Mouse (Mus musculus) embryonic facial prominence, embryonic 14.5 days (tissue): Measurements from ENCODE around the gene Psmd8. TPM values are rescaled to one million over a fixed set of nuclear protein-coding genes. Genes with fewer than 3 reads are reported as not detected.

ENCODE experiments used
- ATAC-seq: fragments of 200-750 bp; cut with Nextera tagmentation; 2 replicates; pipeline ENCODE4 v1.8.0; 2017; ENCODE audit warnings: low read depth, moderate number of reproducible peaks, moderate TSS enrichment
- DNase-seq: peaks from one replicate; pipeline ENCODE4 v3.0.0-alpha.2; 2015; ENCODE audit warnings: low spot score
- H3K27ac ChIP-seq: fragments of 300-500 bp; sonication (generic); replicated peaks from 2 replicates; pipeline ENCODE4 v1.5.1; 2014; ENCODE audit warnings: low read depth, mild to moderate bottlenecking, low read length, moderate library complexity
- H3K27me3 ChIP-seq: fragments of 300-500 bp; sonication (generic); replicated peaks from 2 replicates; pipeline ENCODE4 v1.6.1; 2014; ENCODE audit warnings: low read length; ENCODE audit not compliant: control insufficient read depth, insufficient read depth
- H3K36me3 ChIP-seq: fragments of 300-500 bp; sonication (generic); 2 replicates; pipeline ENCODE4 v1.6.1; 2014; ENCODE audit warnings: low read length, mixed read lengths; ENCODE audit not compliant: control insufficient read depth, insufficient read depth
- H3K4me1 ChIP-seq: fragments of 300-500 bp; sonication (generic); 2 replicates; pipeline ENCODE4 v1.6.1; 2014; ENCODE audit warnings: antibody characterized with exemption, low read length; ENCODE audit not compliant: control insufficient read depth, insufficient read depth
- H3K4me2 ChIP-seq: fragments of 300-500 bp; sonication (generic); 2 replicates; pipeline ENCODE4 v1.6.1; 2014; ENCODE audit warnings: low read depth, mild to moderate bottlenecking, low read length, moderate library complexity, mixed read lengths
- H3K4me3 ChIP-seq: fragments of 300-500 bp; sonication (generic); 2 replicates; pipeline ENCODE4 v1.5.1; 2014; ENCODE audit warnings: low read depth, mild to moderate bottlenecking, low read length
- H3K9ac ChIP-seq: fragments of 300-500 bp; sonication (generic); 2 replicates; pipeline ENCODE4 v1.6.1; 2014; ENCODE audit warnings: low read depth, mild to moderate bottlenecking, low read length, moderate library complexity, mixed read lengths
- H3K9me3 ChIP-seq: fragments of 300-500 bp; sonication (generic); 2 replicates; pipeline ENCODE4 v1.6.1; 2016; ENCODE audit warnings: low read length; ENCODE audit not compliant: control insufficient read depth
- whole genome bisulfite sequencing: fragments of 180-500 bp; shearing (Covaris S2); extraction: QIAGEN DNeasy Blood & Tissue Kit; methylation state at CpG from one replicate; pipeline ENCODE4 v1.1.7; 2014; 5-methylcytosine and 5-hydroxymethylcytosine counted together
- polyA plus RNA-seq: library from polyadenylated mRNA; unstranded; fragments of >200 nt; fragmentation: Nextera tagmentation; extraction: Ambion mirVana; gene quantifications from 2 replicates; pipeline ENCODE4 v1.2.1, GENCODE M21; 2014

The Psmd8 gene
- polyA plus RNA-seq, 1 experiment from 2014 or later = 244 TPM

- no peaks in the 10 kb centered on the region for H3K9me3 ChIP-seq
- H3K9ac ChIP-seq = peak within 1 kb of the TSS; percentile 53
- ATAC-seq = peak; percentile 71; the same call in 1 of the 2 replicates
- peak within 1 kb of the TSS; percentile 33 for H3K4me3 ChIP-seq
- H3K4me2 ChIP-seq = peak within 1 kb of the TSS; percentile 64
- H3K4me1 ChIP-seq = no peaks in the 10 kb centered on the region
- no peaks in the 10 kb centered on the region for H3K36me3 ChIP-seq
- 4% methylated on average over 9 of the region's 20 CpGs for WGBS
- H3K27ac ChIP-seq = no peak within 1 kb of the TSS
- no peaks in the 10 kb centered on the region for H3K27me3 ChIP-seq
- DNase-seq = peak; percentile 73
Measured at GRCm38 (mm10) chr7:29134693-29135386, 45.7 kb downstream of the Psmd8 start, which contains the start of gene Rasgrp4. Gene Rasgrp4, plus strand, starts transcription at chr7:29134851.

DNA sequence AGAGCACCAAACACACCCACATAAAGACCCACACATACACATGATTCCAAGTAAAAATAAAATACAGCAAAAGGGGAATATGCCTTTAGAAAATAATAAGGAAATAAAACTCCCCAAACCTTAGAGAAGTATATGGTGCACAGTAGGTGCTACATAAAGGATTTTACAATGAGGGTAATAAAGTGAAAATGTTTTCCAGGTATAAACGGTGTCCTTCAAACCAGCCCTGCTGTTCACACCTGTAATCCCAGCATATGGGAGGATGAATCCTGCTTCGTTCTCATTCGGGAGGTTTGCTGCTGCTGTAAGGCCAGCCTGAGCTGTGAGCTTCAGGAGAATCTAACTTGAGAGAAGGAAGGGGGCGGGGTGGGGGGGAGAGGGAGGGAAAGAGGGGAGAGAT, 46.3 kb downstream of the Psmd8 start:
- ATAC-seq (no peak), DNase-seq (peak; percentile 7)
- peak overlapping the region; percentile 33 for H3K4me3 ChIP-seq
- no peaks in the 10 kb centered on the region for H3K36me3 ChIP-seq
- H3K4me2 ChIP-seq = peak overlapping the region; percentile 64
- H3K9me3 ChIP-seq = no peaks in the 10 kb centered on the region
- no peak overlapping the region for H3K27ac ChIP-seq
- H3K4me1 ChIP-seq = no peaks in the 10 kb centered on the region
- H3K9ac ChIP-seq = peak overlapping the region; percentile 53
- 3% methylated on average over 4 of the region's 4 CpGs for WGBS
- no peaks in the 10 kb centered on the region for H3K27me3 ChIP-seq

GRCm38 (mm10) chr7:29128725-29129124, 51.8 kb downstream of the Psmd8 start:
- DNase-seq (peak; percentile 16), ATAC-seq (no peak)
- Histone ChIP-seq H3K36me3 (no peaks in the 10 kb centered on the region), H3K4me2 (no peak overlapping the region), H3K27ac (no peak overlapping the region), H3K4me3 (no peak overlapping the region), H3K9ac (no peak overlapping the region), H3K27me3 (no peaks in the 10 kb centered on the region), H3K9me3 (no peaks in the 10 kb centered on the region), H3K4me1 (0 out of 2 replicates have a peak, but pooled peaks cover 12% of the 10 kb centered on the region)
- 53% methylated on average over 2 of the region's 2 CpGs for WGBS

DNA sequence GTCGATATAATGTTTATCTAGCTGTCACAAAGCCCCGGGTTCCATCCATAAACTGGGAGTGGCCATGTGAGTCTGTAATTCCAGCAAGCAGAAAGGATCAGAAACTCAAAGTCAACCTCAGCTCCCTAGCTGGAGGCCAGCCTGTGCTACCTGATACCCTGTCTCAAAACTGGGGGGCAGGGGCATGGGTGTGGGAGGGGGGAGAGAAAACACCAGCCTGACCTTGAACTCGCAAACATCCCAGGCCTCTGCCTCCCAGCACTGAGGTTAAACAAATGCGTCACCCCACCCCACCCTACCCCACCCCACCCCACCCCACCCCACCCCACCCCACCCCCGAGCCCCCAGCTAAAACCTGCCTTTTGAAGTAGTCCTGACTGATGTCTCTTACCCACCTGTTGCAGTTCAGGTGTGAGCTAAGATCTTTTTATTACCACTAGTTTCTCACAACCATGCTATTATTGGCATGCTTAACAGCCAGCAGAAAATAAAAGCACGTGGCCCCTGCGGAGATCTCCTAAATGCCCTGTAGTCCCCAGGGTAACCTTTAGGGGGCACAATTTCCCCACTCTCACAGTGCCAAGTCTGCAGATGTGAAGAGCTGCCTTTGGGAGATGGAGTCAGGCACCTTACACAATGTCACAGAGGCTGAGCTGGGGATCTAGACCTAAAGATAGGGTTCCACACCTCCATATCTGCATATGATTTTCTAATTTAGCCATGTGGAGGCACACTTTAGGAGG, 54.2 kb downstream of the Psmd8 start:
- H3K36me3 ChIP-seq = no peaks in the 10 kb centered on the region
- 0 out of 2 replicates have a peak, but pooled peaks cover 12% of the 10 kb centered on the region for H3K4me1 ChIP-seq
- H3K9me3 ChIP-seq = no peaks in the 10 kb centered on the region
- 21% methylated on average over 7 of the region's 7 CpGs for WGBS
- H3K9ac ChIP-seq = no peak overlapping the region
- ATAC-seq = no peak
- peak; percentile 29 for DNase-seq
- no peak overlapping the region for H3K27ac ChIP-seq
- no peak overlapping the region for H3K4me2 ChIP-seq
- no peak overlapping the region for H3K4me3 ChIP-seq
- no peaks in the 10 kb centered on the region for H3K27me3 ChIP-seq

DNA sequence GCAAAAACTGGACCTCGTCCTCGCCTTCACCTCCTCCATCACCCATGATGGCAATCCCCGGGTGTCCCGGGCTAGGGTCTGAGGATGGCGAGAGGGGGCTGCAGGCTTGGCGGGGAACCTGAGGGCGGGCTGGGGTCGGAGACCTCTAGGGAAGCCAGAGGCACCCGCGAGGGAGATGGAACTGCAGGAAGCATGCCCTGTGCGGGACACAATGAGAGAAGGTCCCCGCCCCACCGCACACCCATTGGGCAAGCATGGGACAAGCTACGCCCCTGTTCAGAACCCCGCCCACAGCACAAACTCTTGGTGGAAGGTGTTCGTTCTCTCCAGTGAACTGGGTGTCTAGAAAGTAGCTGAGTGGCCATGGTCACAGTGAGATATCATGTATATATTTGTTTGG, 55.5 kb downstream of the Psmd8 start, which contains the start of gene Ryr1:
Gene Ryr1 (minus strand): TSS at position 210 of the 400 bp plus-strand sequence.
- H3K27me3 ChIP-seq = no peaks in the 10 kb centered on the region
- peak within 1 kb of the TSS; percentile 64 for H3K9ac ChIP-seq
- DNase-seq = peak; percentile 91
- under 1% methylated on average over 16 of the region's 16 CpGs for WGBS
- peak within 1 kb of the TSS; percentile 90 for H3K4me2 ChIP-seq
- no peaks in the 10 kb centered on the region for H3K9me3 ChIP-seq
- no peak within 1 kb of the TSS for H3K27ac ChIP-seq
- 0 out of 2 replicates have a peak, but pooled peaks cover 12% of the 10 kb centered on the region for H3K4me1 ChIP-seq
- no peaks in the 10 kb centered on the region for H3K36me3 ChIP-seq
- ATAC-seq = peak; percentile 85
- H3K4me3 ChIP-seq = peak within 1 kb of the TSS; percentile 47

Other genes with a start within 250 kb of the Psmd8 start
- 256 and 280 TPM in 2 replicates for gene Actn4, start 218.4 kb downstream of the Psmd8 start, polyA plus RNA-seq
- gene Eif3k, start 198.8 kb downstream of the Psmd8 start, polyA plus RNA-seq = 403 and 404 TPM in 2 replicates
- 7.2 and 8.7 TPM in 2 replicates for gene Map4k1, start 198.7 kb downstream of the Psmd8 start, polyA plus RNA-seq
- 10.6 and 11.5 TPM in 2 replicates for gene Ryr1, start 55.5 kb downstream of the Psmd8 start, polyA plus RNA-seq
- gene Rasgrp4, start 45.9 kb downstream of the Psmd8 start, polyA plus RNA-seq = 0.54 and 0.78 TPM in 2 replicates
- 15.4 and 16.5 TPM in 2 replicates for gene Fam98c, start 24.5 kb downstream of the Psmd8 start, polyA plus RNA-seq
- gene Ggn, start 10.5 kb downstream of the Psmd8 start, polyA plus RNA-seq = 0.51 and 0.72 TPM in 2 replicates
- 3.0 and 3.6 TPM in 2 replicates for gene Spred3, start 10.3 kb downstream of the Psmd8 start, polyA plus RNA-seq
- gene Catsperg1, start 33.3 kb upstream of the Psmd8 start, polyA plus RNA-seq = 0.19 and 0.47 TPM in 2 replicates
- gene Kcnk6, start 51.8 kb upstream of the Psmd8 start, polyA plus RNA-seq = 1.4 and 2.2 TPM in 2 replicates
- gene Yif1b, start 57.6 kb upstream of the Psmd8 start, polyA plus RNA-seq = 110 and 122 TPM in 2 replicates
- gene 2200002D01Rik, start 67.8 kb upstream of the Psmd8 start, polyA plus RNA-seq = 1.9 and 4.3 TPM in 2 replicates
- 116 and 120 TPM in 2 replicates for gene Spint2, start 101.2 kb upstream of the Psmd8 start, polyA plus RNA-seq
- 11.6 and 13.8 TPM in 2 replicates for gene Ppp1r14a, start 108.6 kb upstream of the Psmd8 start, polyA plus RNA-seq
- gene Dpf1, start 123.2 kb upstream of the Psmd8 start, polyA plus RNA-seq = 11.4 TPM in 2 replicates